Comparison of ENCODE assay signal across 8 mouse cellular contexts in genomic region chr5:20470466-20470865, GRCm38 (mm10).
DNase-seq lines count a peak whose midpoint lies in the region; ATAC-seq lines count a peak whose summit lies in the region.

No protein-coding gene starts in this region.

- peak; percentile 72 for ATAC-seq in activated CD4-positive, CD25-positive, alpha-beta regulatory T cell, adult 4 months
- ATAC-seq in inflammation-experienced regulatory T-cells, adult 6 months = peak; percentile 85

- peak; percentile 38 to 48 for DNase-seq in heart, postnatal 14 days
- no peak for DNase-seq in heart, adult 8-10 months (ENCODE audit: low spot score)
- DNase-seq in B cell, adult 2 months = peak; percentile 73 to 77
- DNase-seq in retina, postnatal 1 day = peak; percentile 10
- DNase-seq in layer of hippocampus, postnatal 25 days (ENCODE audit: extremely low spot score in 1 of 2, low spot score in 1 of 2) = no peak
- no peak for DNase-seq in cerebellum, adult 11-12 months

- intact Hi-C loops in heart, postnatal 14 days (cut with DNase I) = loop anchor here (5.0 kb wide), 1 partner anchor 232 kb away; no protein-coding TSS in a partner anchor

Comparison
In these comparisons a context has a peak if more than half of its experiments do, and no peak if none do; other contexts are left out.
1. DNase-seq: peak in heart, postnatal 14 days (2 of 2), B cell, adult 2 months (2 of 2) and retina, postnatal 1 day (single experiment); none in heart, adult 8-10 months (single experiment), layer of hippocampus, postnatal 25 days (0 of 2) and cerebellum, adult 11-12 months (single experiment).